Mouse (Mus musculus) limb, embryonic 11.5 days (tissue): ENCODE data around the gene Snx33. TPM values are rescaled to one million over a fixed set of nuclear protein-coding genes. Genes with fewer than 3 reads are reported as not detected.

Source experiments
- ATAC-seq: fragments of 200-750 bp; cut with Nextera tagmentation; 2 replicates; pipeline ENCODE4 v1.8.0; 2017; ENCODE audit warnings: low read depth; ENCODE audit not compliant: insufficient number of reproducible peaks, low FRiP score, low TSS enrichment
- DNase-seq: peaks from one replicate; pipeline ENCODE4 v3.0.0-alpha.2; 2015; ENCODE audit warnings: low spot score
- H3K27ac ChIP-seq: fragments of 300-500 bp; sonication (generic); replicated peaks from 2 replicates; pipeline ENCODE4 v1.5.1; 2014; ENCODE audit warnings: low read depth, mild to moderate bottlenecking, low read length
- H3K27me3 ChIP-seq: fragments of 300-500 bp; sonication (generic); 2 replicates; pipeline ENCODE4 v1.6.1; 2014; ENCODE audit warnings: mild to moderate bottlenecking, low read length, mixed read lengths; ENCODE audit not compliant: control insufficient read depth, insufficient read depth
- H3K36me3 ChIP-seq: fragments of 300-500 bp; sonication (generic); 2 replicates; pipeline ENCODE4 v1.6.1; 2014; ENCODE audit warnings: mild to moderate bottlenecking, low read length, moderate library complexity, mixed read lengths; ENCODE audit not compliant: control insufficient read depth, insufficient read depth
- H3K4me1 ChIP-seq: fragments of 300-500 bp; sonication (generic); 2 replicates; pipeline ENCODE4 v1.6.1; 2014; ENCODE audit warnings: low read length, mixed read lengths; ENCODE audit not compliant: control insufficient read depth, insufficient read depth
- H3K4me2 ChIP-seq: fragments of 300-500 bp; sonication (generic); 2 replicates; pipeline ENCODE4 v1.6.1; 2014; ENCODE audit warnings: low read depth, mild to moderate bottlenecking, moderate library complexity; ENCODE audit not compliant: severe bottlenecking
- H3K4me3 ChIP-seq: fragments of 300-500 bp; sonication (generic); 2 replicates; pipeline ENCODE4 v1.5.1; 2014; ENCODE audit warnings: low read depth, low read length
- H3K9ac ChIP-seq: fragments of 300-500 bp; sonication (generic); 2 replicates; pipeline ENCODE4 v1.6.1; 2014; ENCODE audit warnings: mild to moderate bottlenecking, low read length
- H3K9me3 ChIP-seq: fragments of 300-500 bp; sonication (generic); 2 replicates; pipeline ENCODE4 v1.6.1; 2016; ENCODE audit warnings: low read length; ENCODE audit not compliant: control insufficient read depth
- WGBS: fragments of 180-500 bp; shearing (Covaris S2); extraction: QIAGEN DNeasy Blood & Tissue Kit; methylation state at CpG from one replicate; pipeline ENCODE4 v1.1.7; 2014; 5-methylcytosine and 5-hydroxymethylcytosine counted together
- polyA plus RNA-seq: library from polyadenylated mRNA; unstranded; fragments of >200 nt; fragmentation: Nextera tagmentation; extraction: Ambion mirVana; gene quantifications from 2 replicates; pipeline ENCODE4 v1.2.1, GENCODE M21; 2014

Snx33 gene
- polyA plus RNA-seq, 1 experiment from 2014 or later = 7.8 TPM

DNA sequence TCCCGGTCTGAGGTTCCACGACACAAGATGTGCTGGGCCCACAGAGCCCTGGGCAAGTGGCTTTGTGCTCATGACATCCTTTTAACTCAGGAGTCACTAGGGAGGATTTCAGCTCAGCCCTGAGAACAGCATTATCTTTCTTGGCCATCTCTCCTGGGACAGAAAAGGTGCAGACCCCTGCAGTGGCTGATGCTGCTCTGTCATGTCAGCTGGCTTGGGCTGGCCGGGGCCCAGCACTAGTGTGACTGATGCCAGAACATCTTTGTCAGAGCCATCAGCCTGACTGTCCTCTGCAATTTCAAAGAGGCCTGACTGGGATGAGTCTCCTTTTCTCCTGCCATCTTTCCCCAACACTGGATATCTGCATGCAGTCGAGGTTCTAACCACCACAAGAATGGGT lies 45.9 kb downstream of the Snx33 start:
- ATAC-seq (no peak), DNase-seq (no peak)
- Histone ChIP-seq H3K4me2 (no peak overlapping the region), H3K27me3 (no peaks in the 10 kb centered on the region), H3K9ac (no peak overlapping the region), H3K9me3 (no peaks in the 10 kb centered on the region), H3K4me1 (peaks cover 19% of the 10 kb centered on the region; the same call in 1 of the 2 replicates), H3K4me3 (no peak overlapping the region), H3K36me3 (peaks cover 3% of the 10 kb centered on the region; the same call in 1 of the 2 replicates), H3K27ac (peak overlapping the region; percentile 79)
- WGBS = 72% methylated on average over 4 of the region's 4 CpGs

- H3K27ac ChIP-seq = peak overlapping the region; percentile 79
- DNase-seq (no peak), ATAC-seq (peak; percentile 60; the same call in 1 of the 2 replicates)
Measured at GRCm38 (mm10) chr9:56881539-56882082, 46.6 kb downstream of the Snx33 start.

DNA sequence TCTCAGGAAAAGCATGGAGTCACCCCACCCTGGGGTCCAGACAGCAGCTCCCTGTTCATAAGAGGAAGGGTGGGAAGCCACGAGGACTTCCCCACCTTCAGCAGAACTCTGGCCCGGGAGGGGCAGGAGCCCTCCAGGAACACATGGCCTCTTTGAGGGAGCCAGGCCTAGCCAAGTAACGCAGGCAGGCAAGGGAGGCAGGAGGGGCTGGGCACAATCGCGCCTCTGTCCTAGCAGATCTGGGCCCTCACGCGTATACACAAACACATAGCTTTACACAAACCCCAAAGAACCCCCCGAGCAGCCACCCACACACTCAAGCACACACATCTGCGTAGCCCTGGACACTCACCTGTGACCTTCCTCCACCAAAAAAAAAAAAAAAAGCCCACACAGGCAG lies 47.4 kb downstream of the Snx33 start:
- Histone ChIP-seq H3K9me3 (no peaks in the 10 kb centered on the region), H3K9ac (peak overlapping the region; percentile 27; the same call in 1 of the 2 replicates), H3K4me3 (no peak overlapping the region), H3K4me1 (peaks cover 19% of the 10 kb centered on the region; the same call in 1 of the 2 replicates), H3K4me2 (no peak overlapping the region), H3K36me3 (no peaks in the 10 kb centered on the region; the same call in 1 of the 2 replicates), H3K27ac (peak overlapping the region; percentile 79), H3K27me3 (no peaks in the 10 kb centered on the region)
- WGBS = 50% methylated on average over 9 of the region's 9 CpGs
- peak; percentile 55; the same call in 1 of the 2 replicates for ATAC-seq
- peak; percentile 57 for DNase-seq

More at GRCm38 (mm10) chr9:56881539-56882082, 46.6 kb downstream of the Snx33 start:
- Histone ChIP-seq H3K4me3 (no peak overlapping the region), H3K4me2 (no peak overlapping the region), H3K27me3 (no peaks in the 10 kb centered on the region), H3K9ac (no peak overlapping the region), H3K4me1 (peaks cover 19% of the 10 kb centered on the region; the same call in 1 of the 2 replicates), H3K36me3 (no peaks in the 10 kb centered on the region; the same call in 1 of the 2 replicates), H3K9me3 (no peaks in the 10 kb centered on the region)
- 63% methylated on average over 3 of the region's 3 CpGs for WGBS

DNA sequence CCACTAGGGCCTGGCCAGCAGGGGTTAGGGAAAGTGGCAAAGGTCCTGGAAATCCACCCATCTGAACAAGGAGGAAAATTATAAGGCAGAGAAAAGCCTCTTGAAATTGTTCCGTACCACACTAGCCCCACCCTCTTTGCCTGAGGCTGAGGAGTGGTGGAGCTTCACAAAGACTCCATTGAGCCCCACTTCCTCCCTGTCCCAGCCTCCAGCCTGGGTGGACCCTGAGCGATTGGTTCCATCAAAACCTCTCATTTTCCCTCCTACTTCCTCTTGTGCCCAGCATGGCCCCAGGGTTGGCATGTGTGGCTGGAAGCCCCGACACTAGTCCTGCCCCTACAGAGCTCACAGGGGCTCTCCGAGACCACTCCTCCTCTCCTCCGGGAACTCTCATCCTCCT lies 50.9 kb downstream of the Snx33 start:
- Histone ChIP-seq H3K4me1 (peaks cover 15% of the 10 kb centered on the region; the same call in 1 of the 2 replicates), H3K27ac (no peak overlapping the region), H3K9me3 (no peaks in the 10 kb centered on the region), H3K27me3 (no peaks in the 10 kb centered on the region), H3K4me2 (no peak overlapping the region), H3K4me3 (no peak overlapping the region), H3K9ac (no peak overlapping the region), H3K36me3 (no peaks in the 10 kb centered on the region; the same call in 1 of the 2 replicates)
- WGBS = 85% methylated on average over 5 of the region's 5 CpGs
- ATAC-seq = no peak
- DNase-seq = no peak

DNA sequence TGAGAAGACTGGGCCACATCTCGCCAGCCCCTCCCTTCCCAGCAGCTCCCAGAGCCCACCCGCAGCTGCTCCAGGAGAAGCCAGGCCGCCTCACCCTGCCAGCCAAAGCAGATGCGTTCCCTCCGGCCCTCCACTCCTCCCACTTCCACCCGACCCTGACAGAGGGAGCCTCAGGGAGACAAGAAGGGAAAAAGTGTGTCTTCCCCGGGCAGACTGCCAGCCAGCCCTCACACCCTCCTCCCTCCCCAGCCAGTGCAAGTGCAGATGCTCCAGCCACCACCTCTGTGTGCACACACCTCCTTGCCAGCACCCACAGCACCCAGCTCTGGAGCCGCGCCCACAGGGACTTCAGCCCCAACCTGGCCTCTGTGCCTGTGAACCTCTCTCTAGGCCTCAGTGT lies 51.4 kb downstream of the Snx33 start:
- Histone ChIP-seq H3K36me3 (no peaks in the 10 kb centered on the region; the same call in 1 of the 2 replicates), H3K4me1 (peaks cover 12% of the 10 kb centered on the region), H3K9me3 (no peaks in the 10 kb centered on the region), H3K27me3 (no peaks in the 10 kb centered on the region), H3K4me2 (no peak overlapping the region), H3K4me3 (no peak overlapping the region), H3K27ac (no peak overlapping the region), H3K9ac (no peak overlapping the region)
- 53% methylated on average over 9 of the region's 9 CpGs for WGBS
- DNase-seq (no peak), ATAC-seq (no peak)

DNA sequence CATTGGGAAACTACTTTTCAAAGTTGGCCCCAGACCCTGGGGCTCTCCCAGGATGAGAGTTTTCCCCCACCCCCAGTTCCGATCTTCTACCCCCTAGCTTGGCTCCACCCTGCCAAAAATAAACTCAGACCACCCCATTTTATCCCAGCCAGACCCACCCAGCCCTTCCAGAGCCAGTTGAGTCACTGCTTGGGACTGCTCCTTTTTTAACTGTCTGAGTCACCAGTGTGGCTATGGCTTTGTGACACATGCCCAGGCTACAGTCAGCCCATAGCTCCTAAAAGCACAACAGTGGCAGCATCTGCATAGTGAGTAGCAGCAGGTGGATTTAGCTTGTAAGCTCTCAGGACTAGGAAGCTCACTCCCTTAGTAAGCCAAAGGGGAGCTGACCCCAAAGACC lies 55.1 kb downstream of the Snx33 start:
- no peak for DNase-seq
- WGBS = 82% methylated on average over 1 of the region's 1 CpGs
- Histone ChIP-seq H3K4me2 (no peak overlapping the region), H3K27me3 (no peaks in the 10 kb centered on the region), H3K4me3 (no peak overlapping the region), H3K36me3 (no peaks in the 10 kb centered on the region; the same call in 1 of the 2 replicates), H3K9me3 (no peaks in the 10 kb centered on the region), H3K4me1 (peaks cover 21% of the 10 kb centered on the region), H3K27ac (no peak overlapping the region), H3K9ac (no peak overlapping the region)
- ATAC-seq = no peak

DNA sequence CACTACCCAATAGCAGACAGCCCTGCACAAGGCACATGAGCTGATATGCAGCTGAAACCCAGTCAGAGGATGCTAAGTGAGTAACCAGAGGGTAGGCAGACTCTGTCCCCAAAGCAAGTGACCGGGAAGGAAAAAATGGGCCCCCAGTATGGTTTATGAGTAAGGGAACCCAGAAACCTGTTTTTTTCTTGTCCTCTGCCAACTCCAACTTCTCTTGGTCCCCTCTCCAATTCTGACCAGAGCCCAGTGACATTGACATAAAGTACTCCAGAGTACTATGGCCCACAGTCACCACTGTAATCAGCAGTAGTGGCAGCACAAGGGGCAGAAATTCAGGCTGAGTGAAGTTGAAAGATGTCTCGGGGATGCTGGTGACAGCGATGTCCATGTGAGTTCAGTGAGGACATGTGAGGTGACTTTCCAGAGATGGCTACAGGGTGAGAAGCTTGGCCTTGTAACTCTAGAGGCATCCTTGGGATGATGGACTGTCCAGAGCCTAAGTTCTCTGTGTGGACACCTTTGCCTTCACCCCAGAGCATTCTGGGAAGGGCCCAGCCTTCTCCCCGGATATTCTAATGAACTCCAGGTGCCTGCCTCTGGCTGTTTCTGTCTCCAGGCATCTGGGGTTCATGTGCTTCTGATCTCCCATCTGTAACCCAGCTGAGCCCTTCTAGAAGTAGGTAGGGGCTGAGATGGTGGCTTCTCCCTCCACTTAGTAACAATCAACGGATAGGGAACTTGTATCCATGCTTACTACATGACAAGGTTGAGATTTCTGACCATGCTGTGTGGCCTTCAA lies 55.9 kb downstream of the Snx33 start:
- H3K4me1 ChIP-seq = peaks cover 29% of the 10 kb centered on the region
- DNase-seq (no peak), ATAC-seq (no peak)
- no peak overlapping the region for H3K9ac ChIP-seq
- 65% methylated on average over 5 of the region's 5 CpGs for WGBS
- no peak overlapping the region for H3K27ac ChIP-seq
- no peak overlapping the region for H3K4me2 ChIP-seq
- H3K27me3 ChIP-seq = no peaks in the 10 kb centered on the region
- no peaks in the 10 kb centered on the region for H3K9me3 ChIP-seq
- no peaks in the 10 kb centered on the region; the same call in 1 of the 2 replicates for H3K36me3 ChIP-seq
- H3K4me3 ChIP-seq = no peak overlapping the region

DNA sequence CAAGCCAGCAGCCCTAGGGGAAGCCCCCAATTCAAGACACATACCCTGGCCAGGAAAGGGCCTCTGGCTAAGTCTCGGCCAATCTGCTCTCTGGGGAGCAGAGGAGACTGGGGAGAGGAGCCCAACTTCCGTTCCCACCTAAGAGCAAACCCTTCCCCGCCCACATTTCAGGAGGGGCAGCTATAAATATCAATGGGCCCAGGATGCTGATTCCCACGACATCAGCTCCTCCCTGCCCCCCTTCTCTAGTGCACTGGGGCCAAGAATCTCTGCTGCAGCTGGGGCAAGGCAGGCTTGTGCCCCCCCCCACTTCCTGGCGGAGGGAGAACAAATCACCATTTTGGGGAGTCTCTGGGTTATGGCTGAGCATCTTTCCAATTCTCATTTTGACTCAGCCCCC lies 57.0 kb downstream of the Snx33 start:
- H3K27ac ChIP-seq = no peak overlapping the region
- no peaks in the 10 kb centered on the region for H3K27me3 ChIP-seq
- WGBS = 40% methylated on average over 5 of the region's 5 CpGs
- ATAC-seq = no peak
- H3K36me3 ChIP-seq = no peaks in the 10 kb centered on the region
- no peak overlapping the region for H3K4me2 ChIP-seq
- no peaks in the 10 kb centered on the region for H3K9me3 ChIP-seq
- no peak for DNase-seq
- no peak overlapping the region for H3K4me3 ChIP-seq
- H3K4me1 ChIP-seq = peaks cover 34% of the 10 kb centered on the region
- no peak overlapping the region for H3K9ac ChIP-seq
